Mouse (Mus musculus) kidney, postnatal 36 days (tissue): Measurements from ENCODE around the gene Fam184a.

ENCODE experiments used
- DNase-seq, 2 experiments: peaks; one replicate each; pipeline ENCODE4 v3.0.0; 2021 to 2022; ENCODE audit warnings: mixed read lengths in 2 of 2

The Fam184a gene

DNA sequence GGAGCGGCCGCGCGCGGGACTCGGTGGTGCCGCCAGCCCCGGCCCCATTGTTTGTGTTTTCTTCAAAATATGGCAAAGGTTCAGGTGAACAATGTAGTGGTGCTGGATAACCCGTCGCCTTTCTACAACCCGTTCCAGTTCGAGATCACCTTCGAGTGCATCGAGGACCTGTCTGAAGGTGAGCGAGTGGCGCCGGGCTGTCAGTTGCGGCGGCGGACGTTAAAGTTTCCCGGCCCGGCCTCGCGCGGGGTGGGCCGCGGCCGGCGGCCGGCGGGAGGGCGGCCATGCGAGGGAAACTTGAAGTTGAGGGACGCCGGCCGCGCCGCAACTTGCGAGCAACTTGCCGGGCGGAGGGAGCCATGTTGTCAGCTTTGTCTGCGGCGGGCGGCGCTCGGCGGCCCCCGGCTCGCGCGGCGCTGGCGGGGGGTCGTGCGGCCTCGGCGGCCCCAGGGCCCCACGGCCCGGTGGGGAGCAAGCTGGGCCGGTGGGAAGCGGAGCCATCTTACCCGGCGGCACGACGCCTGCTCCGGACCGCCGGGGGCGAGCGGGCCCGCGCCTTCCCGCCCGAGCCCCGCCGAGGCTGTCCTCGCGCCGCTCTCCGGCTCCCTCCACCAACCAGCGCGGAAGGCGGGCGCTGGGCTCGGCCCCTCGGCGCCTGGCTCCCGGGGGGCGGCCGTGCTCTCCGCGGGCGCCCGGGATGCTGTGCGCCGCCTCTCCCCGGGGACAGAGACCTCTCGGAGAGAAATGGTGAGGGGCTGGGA is 153.6 kb downstream of the Fam184a start:
- DNase-seq = peak; percentile 20 to 69

DNA sequence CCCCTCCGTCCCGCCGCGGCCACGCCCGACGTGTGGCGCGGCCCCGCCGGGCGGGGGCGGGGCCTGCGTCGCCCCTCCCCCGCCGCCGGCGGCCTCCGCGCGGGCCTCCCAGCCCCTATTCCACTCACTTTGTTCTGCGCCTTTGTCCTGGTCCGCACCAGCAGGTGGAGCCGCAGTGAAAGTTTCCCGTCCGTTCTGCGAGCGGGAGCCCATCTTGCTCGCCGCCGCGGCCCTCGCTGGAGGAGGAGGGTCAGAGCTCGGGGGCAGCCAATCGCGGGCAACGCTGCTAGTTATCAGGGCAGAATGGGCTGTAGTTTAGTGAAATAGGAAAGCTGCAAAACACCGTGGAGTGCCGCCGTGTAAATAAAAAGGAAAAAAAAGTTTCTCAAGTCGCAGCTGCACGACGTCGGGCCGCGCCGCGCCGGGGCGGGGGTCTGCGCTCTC is 154.2 kb downstream of the Fam184a start, which contains the start of gene Asf1a:
Gene Asf1a (plus strand): TSS at position 81 of the 444 bp plus-strand sequence.
- peak; percentile 97 for DNase-seq

DNA sequence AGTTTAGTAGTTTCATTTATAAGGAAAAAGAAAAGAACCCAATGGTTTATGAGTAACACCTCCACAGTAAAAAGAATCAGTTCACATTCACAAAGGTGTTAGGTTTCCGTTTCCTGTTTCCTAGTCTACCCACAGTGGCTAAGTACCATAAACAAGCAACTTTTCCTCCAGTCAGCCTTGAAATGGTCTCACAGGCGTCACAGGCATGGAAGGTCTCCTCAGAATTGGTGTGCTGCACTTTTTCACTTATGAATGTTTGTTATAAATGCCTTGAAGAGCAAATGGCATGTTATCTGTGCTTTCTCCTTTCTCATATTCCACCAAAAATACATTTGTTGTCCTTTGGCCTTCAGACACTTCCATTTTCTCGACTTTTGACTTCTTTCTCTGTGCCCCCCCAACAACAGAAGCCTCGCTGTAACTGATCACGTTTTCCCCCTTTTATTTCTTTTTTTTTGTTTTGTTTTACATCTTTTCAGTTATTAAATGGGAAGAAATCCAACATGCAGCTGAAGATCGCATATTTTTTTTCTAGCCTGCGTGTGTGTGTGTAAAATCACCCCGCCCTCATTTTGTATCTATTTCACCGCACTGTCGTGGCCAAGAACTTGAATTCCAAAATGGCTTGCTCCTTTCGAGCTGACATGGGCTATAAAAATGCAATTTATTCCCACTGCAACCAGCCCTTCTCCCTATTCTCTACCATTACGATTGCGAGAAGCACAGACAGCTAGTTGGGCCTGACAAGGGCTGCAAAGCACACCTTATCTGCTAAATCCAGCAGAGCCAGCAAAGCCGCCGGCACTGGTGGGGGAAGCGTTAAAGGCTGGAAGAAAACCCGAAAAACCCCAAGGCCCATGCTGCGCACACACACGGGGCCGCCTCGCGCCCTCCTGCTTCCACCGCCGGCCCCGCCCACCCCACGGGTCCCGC is 154.9 kb downstream of the Fam184a start:
- DNase-seq = no peak

DNA sequence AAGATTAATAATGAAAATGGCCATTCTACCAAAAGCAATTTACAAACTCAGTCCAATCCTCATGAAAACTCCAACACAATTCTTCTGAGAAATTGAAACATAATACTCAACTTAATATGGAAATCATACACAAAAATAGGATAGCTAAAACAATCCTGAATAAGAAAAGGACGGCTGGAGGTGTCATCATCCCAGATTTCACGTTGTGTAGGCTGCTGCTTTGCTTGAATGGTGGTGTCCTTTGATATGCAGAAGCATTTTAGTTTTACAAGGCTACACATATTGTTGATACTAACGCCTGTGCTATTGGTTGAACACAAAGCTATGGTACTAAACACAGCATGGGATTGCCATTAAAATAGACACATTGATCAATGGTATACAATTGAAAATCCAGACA is 165.1 kb downstream of the Fam184a start:
- DNase-seq = no peak
